Mouse (Mus musculus) lung, embryonic 15.5 days (tissue): ENCODE measurements around the gene Itm2b. TPM values are rescaled to one million over a fixed set of nuclear protein-coding genes. Genes with fewer than 3 reads are reported as not detected.

Experiments
- ATAC-seq: fragments of 200-750 bp; cut with Nextera tagmentation; 2 replicates; pipeline ENCODE4 v1.8.0; 2017; ENCODE audit warnings: moderate number of reproducible peaks, borderline replicate concordance; ENCODE audit not compliant: low FRiP score, low TSS enrichment; ENCODE audit errors: extremely low read depth
- H3K27ac ChIP-seq: fragments of 300-500 bp; sonication (generic); 2 replicates; pipeline ENCODE4 v1.5.1; 2015; ENCODE audit warnings: moderate library complexity, mild to moderate bottlenecking, inconsistent platforms
- H3K27me3 ChIP-seq: fragments of 300-500 bp; sonication (generic); 2 replicates; pipeline ENCODE4 v1.6.1; 2015; ENCODE audit warnings: inconsistent platforms
- H3K36me3 ChIP-seq: fragments of 300-500 bp; sonication (generic); 2 replicates; pipeline ENCODE4 v1.6.1; 2015; ENCODE audit warnings: inconsistent platforms
- H3K4me1 ChIP-seq: fragments of 300-500 bp; sonication (generic); 2 replicates; pipeline ENCODE4 v1.6.1; 2015; ENCODE audit warnings: inconsistent platforms
- H3K4me2 ChIP-seq: fragments of 300-500 bp; sonication (generic); 2 replicates; pipeline ENCODE4 v1.6.1; 2015; ENCODE audit warnings: inconsistent platforms, mild to moderate bottlenecking, moderate library complexity
- H3K4me3 ChIP-seq: fragments of 300-500 bp; sonication (generic); 2 replicates; pipeline ENCODE4 v1.5.1; 2015; ENCODE audit warnings: mild to moderate bottlenecking, inconsistent platforms
- H3K9ac ChIP-seq: fragments of 300-500 bp; sonication (generic); 2 replicates; pipeline ENCODE4 v1.6.1; 2015; ENCODE audit warnings: inconsistent platforms
- H3K9me3 ChIP-seq: fragments of 300-500 bp; sonication (generic); 2 replicates; pipeline ENCODE4 v1.6.1; 2016; ENCODE audit warnings: inconsistent platforms
- WGBS: fragments of 180-500 bp; shearing (Covaris S2); methylation state at CpG from one replicate; pipeline ENCODE4 v1.1.7; 2015; 5-methylcytosine and 5-hydroxymethylcytosine counted together
- polyA plus RNA-seq: library from polyadenylated mRNA; unstranded; fragments of >200 nt; fragmentation: Nextera tagmentation; extraction: Ambion mirVana; gene quantifications from 2 replicates; pipeline ENCODE4 v1.2.1, GENCODE M21; 2015

Itm2b gene
- polyA plus RNA-seq, 1 experiment from 2014 or later = 873 TPM

DNA sequence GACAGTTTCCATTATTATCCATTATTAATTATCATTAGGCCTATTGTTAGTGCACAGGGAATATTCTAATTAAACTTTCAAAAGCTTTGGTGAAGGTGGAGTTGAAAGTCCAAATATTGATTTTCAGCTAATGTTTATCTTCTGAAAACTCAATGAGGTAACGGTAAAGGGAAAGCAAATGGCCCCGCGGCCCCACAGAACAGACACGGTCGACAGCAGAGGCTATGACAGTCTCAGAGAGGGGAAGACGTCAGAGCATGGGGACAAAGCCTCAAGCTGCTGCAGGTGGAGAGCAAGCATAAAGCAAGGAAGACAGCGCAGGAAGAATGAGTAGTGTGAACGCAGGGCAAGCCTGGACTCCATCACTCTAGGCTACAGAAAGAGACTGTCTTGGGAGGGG is 9.2 kb downstream of the Itm2b start:
- Histone ChIP-seq H3K9ac (no peak overlapping the region), H3K36me3 (peaks cover 40% of the 10 kb centered on the region), H3K4me1 (peaks cover 53% of the 10 kb centered on the region), H3K4me2 (no peak overlapping the region), H3K27ac (no peak overlapping the region), H3K9me3 (no peaks in the 10 kb centered on the region), H3K27me3 (no peaks in the 10 kb centered on the region), H3K4me3 (no peak overlapping the region)
- ATAC-seq = no peak
- WGBS = 62% methylated on average over 8 of the region's 8 CpGs

DNA sequence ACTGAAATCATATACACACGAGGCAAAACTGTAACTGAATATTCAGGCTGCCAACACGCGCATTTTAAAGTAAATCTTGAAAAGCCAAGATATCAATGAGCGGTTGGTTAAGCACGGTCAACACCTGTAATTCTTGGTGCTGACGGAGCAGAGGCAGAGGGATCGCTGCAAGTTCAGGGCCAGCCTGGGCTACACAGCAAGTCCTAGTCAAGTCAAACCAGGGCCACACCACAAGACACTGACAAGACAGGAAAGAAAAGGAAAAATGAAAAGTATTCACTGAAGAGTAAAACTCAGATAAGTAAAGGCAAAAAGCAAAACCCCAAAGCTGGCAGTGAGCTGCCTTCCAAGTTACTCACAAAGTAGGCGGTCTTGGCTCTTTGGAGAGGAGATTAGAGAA is 9.6 kb downstream of the Itm2b start:
- H3K27me3 ChIP-seq = no peaks in the 10 kb centered on the region
- H3K4me1 ChIP-seq = peaks cover 52% of the 10 kb centered on the region
- no peak overlapping the region for H3K4me2 ChIP-seq
- H3K36me3 ChIP-seq = peaks cover 38% of the 10 kb centered on the region
- no peaks in the 10 kb centered on the region for H3K9me3 ChIP-seq
- WGBS = 85% methylated on average over 8 of the region's 8 CpGs
- no peak overlapping the region for H3K27ac ChIP-seq
- ATAC-seq = no peak
- H3K9ac ChIP-seq = no peak overlapping the region
- no peak overlapping the region for H3K4me3 ChIP-seq

GRCm38 (mm10) chr14:73374315-73374890 is 10.7 kb downstream of the Itm2b start:
- ATAC-seq = no peak
- H3K4me2 ChIP-seq = no peak overlapping the region
- WGBS = 57% methylated on average over 11 of the region's 11 CpGs
- H3K9ac ChIP-seq = no peak overlapping the region
- H3K27ac ChIP-seq = peak overlapping the region; percentile 2; the same call in 1 of the 2 replicates
- H3K9me3 ChIP-seq = no peaks in the 10 kb centered on the region
- H3K27me3 ChIP-seq = no peaks in the 10 kb centered on the region
- H3K4me1 ChIP-seq = peaks cover 58% of the 10 kb centered on the region
- H3K4me3 ChIP-seq = no peak overlapping the region
- H3K36me3 ChIP-seq = peaks cover 31% of the 10 kb centered on the region

DNA sequence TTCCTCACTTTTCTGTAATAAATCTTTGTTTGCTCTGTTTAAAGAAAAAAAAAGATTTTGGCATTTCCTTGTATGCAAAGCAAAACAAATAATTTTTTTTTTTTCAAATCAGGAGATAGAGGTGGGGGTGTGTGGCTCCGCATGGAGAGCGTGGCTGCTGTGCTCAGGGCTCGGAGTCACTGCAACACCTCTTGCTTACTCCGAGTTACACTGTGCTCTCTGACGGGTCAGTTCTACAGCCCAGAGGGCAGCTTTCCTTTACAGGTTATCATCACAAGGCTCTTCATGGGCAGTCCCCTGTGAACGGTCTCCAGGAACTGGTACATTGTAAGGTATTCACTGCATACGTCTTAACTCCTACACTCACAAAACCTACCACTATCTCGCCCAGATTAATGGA is 11.5 kb downstream of the Itm2b start:
- Histone ChIP-seq H3K9ac (no peak overlapping the region), H3K9me3 (no peaks in the 10 kb centered on the region), H3K27ac (no peak overlapping the region), H3K27me3 (no peaks in the 10 kb centered on the region), H3K4me1 (peaks cover 58% of the 10 kb centered on the region), H3K4me3 (no peak overlapping the region), H3K36me3 (peaks cover 24% of the 10 kb centered on the region), H3K4me2 (no peak overlapping the region)
- 60% methylated on average over 8 of the region's 8 CpGs for WGBS
- no peak for ATAC-seq

DNA sequence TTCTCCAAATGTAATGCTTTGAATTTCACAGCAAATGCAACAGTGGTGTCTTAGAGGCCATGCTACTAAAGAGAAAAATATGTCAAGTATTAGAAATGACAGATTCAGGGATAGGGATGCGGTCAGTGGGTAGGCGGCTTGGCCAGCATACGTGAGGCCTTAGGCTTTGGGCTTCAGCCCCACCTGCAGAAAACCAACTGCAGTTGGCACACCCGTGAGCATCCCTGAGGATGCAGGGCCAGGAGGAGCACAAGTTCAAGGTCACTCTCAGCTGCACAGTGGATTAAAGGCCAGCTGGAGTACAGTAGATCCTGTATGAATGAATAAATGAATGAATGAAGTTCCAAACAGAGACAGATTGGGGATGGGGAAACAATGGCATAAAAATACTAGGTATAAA is 12.1 kb downstream of the Itm2b start:
- 85% methylated on average over 4 of the region's 4 CpGs for WGBS
- no peaks in the 10 kb centered on the region for H3K27me3 ChIP-seq
- H3K4me3 ChIP-seq = no peak overlapping the region
- H3K4me2 ChIP-seq = no peak overlapping the region
- peaks cover 53% of the 10 kb centered on the region for H3K4me1 ChIP-seq
- H3K9ac ChIP-seq = no peak overlapping the region
- no peak overlapping the region for H3K27ac ChIP-seq
- H3K9me3 ChIP-seq = no peaks in the 10 kb centered on the region
- no peak for ATAC-seq
- peaks cover 24% of the 10 kb centered on the region for H3K36me3 ChIP-seq

DNA sequence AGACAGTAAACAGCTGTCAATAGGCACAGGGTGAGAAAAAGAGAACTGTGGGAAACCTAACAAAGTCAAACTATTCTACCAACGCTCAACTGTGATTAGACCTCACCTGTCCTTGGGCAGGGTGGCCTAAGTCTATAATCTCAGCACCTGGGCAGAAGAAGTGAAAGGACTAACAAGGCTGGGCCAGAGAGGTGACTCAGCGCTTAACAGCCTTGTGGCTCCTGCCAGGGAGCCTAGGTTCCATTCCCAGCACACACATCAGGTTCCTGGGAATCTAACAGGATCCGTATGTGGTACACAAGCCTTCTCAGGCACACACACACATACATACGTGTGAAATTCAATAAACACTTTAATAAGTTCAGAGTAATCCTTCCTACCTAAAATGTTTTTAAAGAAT is 13.5 kb downstream of the Itm2b start:
- Histone ChIP-seq H3K4me3 (no peak overlapping the region), H3K4me2 (no peak overlapping the region), H3K36me3 (peaks cover 33% of the 10 kb centered on the region), H3K9me3 (no peaks in the 10 kb centered on the region), H3K4me1 (peaks cover 47% of the 10 kb centered on the region), H3K27me3 (no peaks in the 10 kb centered on the region), H3K27ac (no peak overlapping the region), H3K9ac (no peak overlapping the region)
- WGBS = 86% methylated on average over 4 of the region's 4 CpGs
- ATAC-seq = no peak

DNA sequence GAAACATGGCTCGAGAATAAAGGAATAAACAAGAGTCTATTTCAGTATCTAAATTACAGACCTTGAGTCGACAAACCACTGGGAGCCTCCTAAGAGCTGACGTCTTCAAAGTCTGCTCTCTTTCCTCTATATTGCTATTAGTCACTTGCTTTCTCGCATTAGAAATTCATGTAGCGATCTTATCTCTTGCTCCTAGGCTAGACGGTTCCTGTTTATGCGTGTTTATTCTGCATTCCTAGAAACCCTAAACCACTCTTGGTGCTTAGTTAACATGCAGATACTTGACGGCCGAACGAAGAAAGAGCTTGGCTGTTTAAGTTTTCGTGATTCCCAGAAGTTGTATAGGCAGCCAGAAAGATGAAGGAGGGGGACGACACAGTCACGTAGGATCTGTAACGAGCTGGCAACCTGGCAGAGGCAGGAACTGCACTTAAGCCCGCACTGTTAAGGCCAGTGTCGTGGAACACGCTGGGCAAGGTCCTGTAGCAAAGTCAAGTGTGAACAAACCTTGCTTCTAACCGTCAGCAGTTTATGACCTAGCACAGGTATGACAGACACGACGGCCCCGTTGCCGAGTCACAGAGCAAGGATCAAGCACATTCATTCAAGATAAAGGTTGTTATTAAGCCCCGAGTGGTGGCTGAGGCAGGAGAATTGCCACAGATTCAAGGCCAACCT is 14.3 kb downstream of the Itm2b start:
- no peak for ATAC-seq
- WGBS = 69% methylated on average over 23 of the region's 23 CpGs
- H3K4me3 ChIP-seq = no peak overlapping the region
- peaks cover 40% of the 10 kb centered on the region for H3K36me3 ChIP-seq
- H3K27ac ChIP-seq = no peak overlapping the region
- no peaks in the 10 kb centered on the region for H3K9me3 ChIP-seq
- H3K9ac ChIP-seq = no peak overlapping the region
- H3K27me3 ChIP-seq = no peaks in the 10 kb centered on the region
- peaks cover 42% of the 10 kb centered on the region for H3K4me1 ChIP-seq
- no peak overlapping the region for H3K4me2 ChIP-seq

DNA sequence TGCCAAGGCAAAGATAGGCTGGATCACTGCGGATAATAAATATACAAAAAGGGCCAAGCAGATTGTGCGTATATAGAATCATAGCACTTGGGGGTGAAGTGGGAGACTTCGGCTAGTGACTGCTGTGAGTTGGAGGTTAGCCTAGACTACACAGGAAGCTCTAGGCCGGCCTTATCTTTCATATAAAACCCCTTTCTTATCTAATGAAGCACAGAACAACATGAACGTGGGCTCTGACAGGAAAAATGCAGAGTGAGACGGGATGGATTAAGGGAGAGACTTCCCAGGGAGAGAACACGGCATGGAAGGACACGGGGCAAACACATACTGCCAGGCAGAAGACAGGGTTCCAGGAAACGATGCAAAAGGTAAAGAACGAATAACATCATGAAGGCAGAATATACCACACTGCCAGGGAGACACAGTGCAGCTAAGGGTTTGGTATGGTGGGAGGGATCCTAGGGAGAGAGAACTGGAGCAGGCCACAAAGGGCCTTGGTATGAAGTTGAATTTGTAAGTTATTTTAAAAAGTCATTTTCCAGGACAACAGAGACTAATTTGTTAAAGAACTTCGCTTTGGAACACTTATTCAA is 14.9 kb downstream of the Itm2b start:
- Histone ChIP-seq H3K4me2 (no peak overlapping the region), H3K4me3 (no peak overlapping the region), H3K27me3 (no peaks in the 10 kb centered on the region), H3K36me3 (peaks cover 47% of the 10 kb centered on the region), H3K27ac (no peak overlapping the region), H3K9me3 (no peaks in the 10 kb centered on the region), H3K9ac (no peak overlapping the region), H3K4me1 (peaks cover 35% of the 10 kb centered on the region)
- no peak for ATAC-seq
- WGBS = 68% methylated on average over 11 of the region's 11 CpGs

DNA sequence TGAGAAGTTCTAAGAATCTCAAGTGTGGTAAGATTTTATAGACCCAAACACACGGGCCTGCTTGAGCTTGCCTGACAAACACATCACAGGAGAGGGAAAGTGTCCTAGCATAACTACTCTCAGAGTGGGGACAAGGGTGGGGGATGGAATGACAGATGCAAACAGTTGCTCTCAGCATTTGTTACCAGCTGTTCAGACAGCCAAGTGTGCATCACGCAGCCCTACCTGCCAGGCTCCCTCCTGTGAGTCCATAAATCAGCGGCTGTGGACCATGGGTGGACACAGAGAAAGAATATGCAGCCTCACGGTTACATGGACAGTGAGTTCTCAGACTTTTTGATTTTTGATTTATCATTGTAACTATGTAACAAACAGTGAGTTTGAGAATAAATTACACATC is 15.5 kb downstream of the Itm2b start:
- no peak overlapping the region for H3K27ac ChIP-seq
- peaks cover 30% of the 10 kb centered on the region for H3K4me1 ChIP-seq
- no peaks in the 10 kb centered on the region for H3K27me3 ChIP-seq
- no peak overlapping the region for H3K9ac ChIP-seq
- H3K4me2 ChIP-seq = no peak overlapping the region
- H3K36me3 ChIP-seq = peaks cover 52% of the 10 kb centered on the region
- no peak for ATAC-seq
- no peaks in the 10 kb centered on the region for H3K9me3 ChIP-seq
- WGBS = 75% methylated on average over 4 of the region's 4 CpGs
- no peak overlapping the region for H3K4me3 ChIP-seq

DNA sequence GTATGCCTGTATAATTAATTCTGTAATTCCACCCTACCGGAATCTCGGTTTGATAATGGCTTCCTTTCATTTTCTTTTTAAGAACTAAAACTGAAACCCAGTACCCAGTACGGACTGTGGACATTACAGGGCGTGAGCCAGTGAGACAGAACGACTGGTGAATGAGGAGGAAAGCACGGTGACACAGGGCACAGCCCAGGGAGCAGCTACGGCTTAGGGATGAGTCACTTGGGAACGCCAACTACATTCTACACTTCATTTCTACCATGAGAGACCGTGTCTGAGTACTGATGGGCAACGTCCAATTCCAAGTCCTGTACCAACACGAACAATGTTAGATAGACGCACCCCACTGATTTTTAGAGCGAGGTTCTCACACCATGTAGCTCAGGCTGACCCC is 16.1 kb downstream of the Itm2b start:
- H3K27me3 ChIP-seq = no peaks in the 10 kb centered on the region
- no peak overlapping the region for H3K4me3 ChIP-seq
- ATAC-seq = no peak
- H3K9me3 ChIP-seq = no peaks in the 10 kb centered on the region
- H3K27ac ChIP-seq = no peak overlapping the region
- no peak overlapping the region for H3K9ac ChIP-seq
- no peak overlapping the region for H3K4me2 ChIP-seq
- whole genome bisulfite sequencing = 92% methylated on average over 13 of the region's 13 CpGs
- peaks cover 23% of the 10 kb centered on the region for H3K4me1 ChIP-seq
- peaks cover 58% of the 10 kb centered on the region for H3K36me3 ChIP-seq

- Histone ChIP-seq H3K36me3 (peaks cover 62% of the 10 kb centered on the region), H3K27me3 (no peaks in the 10 kb centered on the region), H3K9me3 (no peaks in the 10 kb centered on the region), H3K9ac (no peak overlapping the region), H3K4me1 (peaks cover 17% of the 10 kb centered on the region; the same call in 1 of the 2 replicates), H3K4me2 (no peak overlapping the region), H3K27ac (no peak overlapping the region), H3K4me3 (no peak overlapping the region)
- WGBS = 84% methylated on average over 13 of the region's 13 CpGs
- no peak for ATAC-seq
Observed at GRCm38 (mm10) chr14:73368221-73368620, 16.9 kb downstream of the Itm2b start.

DNA sequence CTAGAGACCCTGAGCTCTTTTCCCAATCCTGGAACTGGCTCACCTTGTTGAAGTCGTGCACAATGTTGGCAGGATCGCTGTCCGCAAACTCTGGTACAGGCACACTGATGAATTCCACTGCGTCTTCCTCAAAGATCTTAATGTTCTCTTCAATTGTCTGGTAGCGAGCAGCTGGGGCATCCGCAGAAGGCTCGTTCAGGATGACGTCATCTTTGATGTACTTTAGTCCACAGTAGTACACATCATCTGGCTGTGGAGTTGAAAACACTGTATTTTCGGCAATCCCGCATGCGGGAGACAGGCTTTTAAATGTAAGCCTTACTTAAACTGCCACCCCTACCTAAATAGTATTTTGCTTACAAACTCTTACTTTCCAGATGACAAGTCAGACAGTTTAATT is 18.8 kb downstream of the Itm2b start:
- H3K36me3 ChIP-seq = peaks cover 70% of the 10 kb centered on the region
- H3K4me2 ChIP-seq = no peak overlapping the region
- H3K4me3 ChIP-seq = no peak overlapping the region
- no peak for ATAC-seq
- H3K27ac ChIP-seq = no peak overlapping the region
- H3K4me1 ChIP-seq = peaks cover 6% of the 10 kb centered on the region; the same call in 1 of the 2 replicates
- 86% methylated on average over 11 of the region's 11 CpGs for WGBS
- H3K9me3 ChIP-seq = no peaks in the 10 kb centered on the region
- no peak overlapping the region for H3K9ac ChIP-seq
- H3K27me3 ChIP-seq = no peaks in the 10 kb centered on the region
